Mouse (Mus musculus): Measurements from ENCODE around the gene Slc46a3. TPM values are rescaled to one million over a fixed set of nuclear protein-coding genes. Genes with fewer than 3 reads are reported as not detected.

Slc46a3 gene
- polyA plus RNA-seq, 1 experiment from 2014 or later, result 5.5 TPM

GRCm38 (mm10) chr5:147828846-147829245 is 65.8 kb downstream of the Slc46a3 start:
- no peak for ATAC-seq (ENCODE audit: low FRiP score)
- no peak for DNase-seq (ENCODE audit: low spot score)
- no peak overlapping the region for H3K4me3 ChIP-seq (replicated peaks; ENCODE audit: low read length)
- H3K27ac ChIP-seq, result no peak overlapping the region
- no peaks in the 10 kb centered on the region for H3K27me3 ChIP-seq (ENCODE audit: control insufficient read depth, insufficient read depth, low read length)
- WGBS, result 67% methylated on average over 8 of the region's 8 CpGs
- no peaks in the 10 kb centered on the region for H3K9me3 ChIP-seq (ENCODE audit: control insufficient read depth, low read length)
- H3K36me3 ChIP-seq (replicated peaks; ENCODE audit: control insufficient read depth, insufficient read depth), result no peaks in the 10 kb centered on the region
- no peak overlapping the region for H3K4me2 ChIP-seq (replicated peaks)
- H3K9ac ChIP-seq, result no peak overlapping the region
- H3K4me1 ChIP-seq (replicated peaks; ENCODE audit: control insufficient read depth, insufficient read depth, low read length), result no peaks in the 10 kb centered on the region

Other genes with a start within 250 kb of the Slc46a3 start
- 13.2 and 13.8 TPM in 2 replicates for gene Flt1, start 168.8 kb downstream of the Slc46a3 start, polyA plus RNA-seq (2014; fragmentation: Nextera tagmentation; extraction: Ambion mirVana)
- gene Pomp, start 34.4 kb downstream of the Slc46a3 start, polyA plus RNA-seq (2014; fragmentation: Nextera tagmentation; extraction: Ambion mirVana), result 502 and 544 TPM in 2 replicates
- 42.0 and 49.4 TPM in 2 replicates for gene Mtus2, start 62.5 kb upstream of the Slc46a3 start, polyA plus RNA-seq (2014; fragmentation: Nextera tagmentation; extraction: Ambion mirVana)

Measured in hindbrain, embryonic 14.5 days (tissue).